Mouse (Mus musculus): ENCODE results near the gene Krt26. TPM values are rescaled to one million over a fixed set of nuclear protein-coding genes. Genes with fewer than 3 reads are reported as not detected.

The Krt26 gene
- total and polyA plus RNA-seq, 2 experiments from 2014 or later, result 0.12 to 0.14 TPM

DNA sequence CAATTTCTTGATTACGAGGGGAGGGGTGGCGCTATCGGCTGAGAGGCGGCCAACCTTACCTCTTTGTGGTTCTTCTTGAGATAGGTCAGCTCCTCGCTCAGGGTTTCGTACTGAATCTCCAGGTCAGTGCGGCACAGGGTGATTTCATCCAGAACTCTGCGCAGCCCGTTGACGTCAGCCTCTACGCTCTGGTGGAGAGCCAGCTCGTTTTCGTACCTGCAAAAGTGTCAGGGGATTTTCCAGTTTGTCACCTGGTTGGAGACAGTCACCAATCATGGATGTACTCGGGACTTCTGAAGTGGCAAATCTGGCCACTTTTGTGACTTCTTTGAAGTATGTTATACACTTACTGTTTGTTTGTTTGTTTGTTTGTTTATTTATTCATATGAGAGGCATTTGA lies 16.7 kb downstream of the Krt26 start:
- DNase-seq, result no peak
- Histone ChIP-seq H3K27me3 (ENCODE audit: insufficient read depth, low read length) (no peaks in the 10 kb centered on the region), H3K9ac (no peak overlapping the region), H3K9me3 (ENCODE audit: low read length) (no peaks in the 10 kb centered on the region), H3K4me3 (ENCODE audit: low read depth, low read length) (no peak overlapping the region), H3K4me1 (ENCODE audit: insufficient read depth) (no peaks in the 10 kb centered on the region), H3K4me2 (ENCODE audit: low read depth) (no peak overlapping the region), H3K36me3 (ENCODE audit: insufficient read depth) (no peaks in the 10 kb centered on the region), H3K27ac (ENCODE audit: low read depth, low read length) (no peak overlapping the region)
- no peak for ATAC-seq
- 90% methylated on average over 14 of the region's 14 CpGs for WGBS
- TF ChIP-seq CTCF (IDR thresholded peaks at IDR 0.05; ENCODE audit: low read depth), result no peak

- 71% methylated on average over 9 of the region's 9 CpGs for WGBS
- no peak overlapping the region for H3K4me3 ChIP-seq (ENCODE audit: low read depth, low read length)
- no peak for ATAC-seq
- H3K9me3 ChIP-seq (ENCODE audit: low read length), result no peaks in the 10 kb centered on the region
- H3K4me2 ChIP-seq (ENCODE audit: low read depth), result no peak overlapping the region
- no peak overlapping the region for H3K9ac ChIP-seq
- H3K27me3 ChIP-seq (ENCODE audit: insufficient read depth, low read length), result no peaks in the 10 kb centered on the region
- no peak for DNase-seq
- no peaks in the 10 kb centered on the region for H3K36me3 ChIP-seq (ENCODE audit: insufficient read depth)
- no peak overlapping the region for H3K27ac ChIP-seq (ENCODE audit: low read depth, low read length)
- no peaks in the 10 kb centered on the region for H3K4me1 ChIP-seq (ENCODE audit: insufficient read depth)
- TF ChIP-seq CTCF (IDR thresholded peaks at IDR 0.05; ENCODE audit: low read depth), result no peak
Observed at GRCm38 (mm10) chr11:99319127-99319526, 18.6 kb downstream of the Krt26 start.

GRCm38 (mm10) chr11:99316543-99316942 lies 21.2 kb downstream of the Krt26 start:
- no peak overlapping the region for H3K27ac ChIP-seq (ENCODE audit: low read depth, low read length)
- H3K4me1 ChIP-seq (ENCODE audit: insufficient read depth), result no peaks in the 10 kb centered on the region
- no peaks in the 10 kb centered on the region for H3K27me3 ChIP-seq (ENCODE audit: insufficient read depth, low read length)
- H3K4me3 ChIP-seq (ENCODE audit: low read depth, low read length), result no peak overlapping the region
- no peak overlapping the region for H3K4me2 ChIP-seq (ENCODE audit: low read depth)
- WGBS, result 63% methylated on average over 8 of the region's 8 CpGs
- ATAC-seq (no peak), DNase-seq (no peak)
- no peak overlapping the region for H3K9ac ChIP-seq
- no peak for TF ChIP-seq CTCF (IDR thresholded peaks at IDR 0.05; ENCODE audit: low read depth)
- no peaks in the 10 kb centered on the region for H3K9me3 ChIP-seq (ENCODE audit: low read length)
- H3K36me3 ChIP-seq (ENCODE audit: insufficient read depth), result no peaks in the 10 kb centered on the region

GRCm38 (mm10) chr11:99314594-99314993 lies 23.2 kb downstream of the Krt26 start:
- no peak for ATAC-seq
- no peaks in the 10 kb centered on the region for H3K9me3 ChIP-seq (ENCODE audit: low read length)
- H3K27ac ChIP-seq (ENCODE audit: low read depth, low read length), result no peak overlapping the region
- H3K4me3 ChIP-seq (ENCODE audit: low read depth, low read length), result no peak overlapping the region
- 90% methylated on average over 2 of the region's 2 CpGs for WGBS
- no peaks in the 10 kb centered on the region for H3K27me3 ChIP-seq (ENCODE audit: insufficient read depth, low read length)
- no peak overlapping the region for H3K4me2 ChIP-seq (ENCODE audit: low read depth)
- no peak for DNase-seq
- H3K9ac ChIP-seq, result no peak overlapping the region
- H3K4me1 ChIP-seq (ENCODE audit: insufficient read depth), result no peaks in the 10 kb centered on the region
- no peak for TF ChIP-seq CTCF (IDR thresholded peaks at IDR 0.05; ENCODE audit: low read depth)
- H3K36me3 ChIP-seq (ENCODE audit: insufficient read depth), result no peaks in the 10 kb centered on the region

- peak; percentile 63 for DNase-seq
- no peaks in the 10 kb centered on the region for H3K9me3 ChIP-seq (ENCODE audit: low read length)
- H3K27ac ChIP-seq (ENCODE audit: low read depth, low read length), result no peak overlapping the region
- H3K27me3 ChIP-seq (ENCODE audit: insufficient read depth, low read length), result no peaks in the 10 kb centered on the region
- no peak overlapping the region for H3K9ac ChIP-seq
- WGBS, result 92% methylated on average over 1 of the region's 1 CpGs
- H3K36me3 ChIP-seq (ENCODE audit: insufficient read depth), result no peaks in the 10 kb centered on the region
- H3K4me3 ChIP-seq (ENCODE audit: low read depth, low read length), result no peak overlapping the region
- H3K4me1 ChIP-seq (ENCODE audit: insufficient read depth), result no peaks in the 10 kb centered on the region
- TF ChIP-seq CTCF (IDR thresholded peaks at IDR 0.05; ENCODE audit: low read depth), result peak; percentile 61
- H3K4me2 ChIP-seq (ENCODE audit: low read depth), result no peak overlapping the region
- no peak for ATAC-seq
Observed at GRCm38 (mm10) chr11:99310882-99311281, 26.9 kb downstream of the Krt26 start.

GRCm38 (mm10) chr11:99307579-99307978 lies 30.2 kb downstream of the Krt26 start:
- Histone ChIP-seq H3K9ac (no peak overlapping the region), H3K27ac (ENCODE audit: low read depth, low read length) (no peak overlapping the region), H3K9me3 (ENCODE audit: low read length) (no peaks in the 10 kb centered on the region), H3K4me1 (ENCODE audit: insufficient read depth) (no peaks in the 10 kb centered on the region), H3K27me3 (ENCODE audit: insufficient read depth, low read length) (no peaks in the 10 kb centered on the region), H3K4me2 (ENCODE audit: low read depth) (no peak overlapping the region), H3K4me3 (ENCODE audit: low read depth, low read length) (no peak overlapping the region), H3K36me3 (ENCODE audit: insufficient read depth) (no peaks in the 10 kb centered on the region)
- TF ChIP-seq CTCF (IDR thresholded peaks at IDR 0.05; ENCODE audit: low read depth), result peak; percentile 75
- 37% methylated on average over 2 of the region's 2 CpGs for WGBS
- DNase-seq (peak; percentile 78), ATAC-seq (peak; percentile 56)

DNA sequence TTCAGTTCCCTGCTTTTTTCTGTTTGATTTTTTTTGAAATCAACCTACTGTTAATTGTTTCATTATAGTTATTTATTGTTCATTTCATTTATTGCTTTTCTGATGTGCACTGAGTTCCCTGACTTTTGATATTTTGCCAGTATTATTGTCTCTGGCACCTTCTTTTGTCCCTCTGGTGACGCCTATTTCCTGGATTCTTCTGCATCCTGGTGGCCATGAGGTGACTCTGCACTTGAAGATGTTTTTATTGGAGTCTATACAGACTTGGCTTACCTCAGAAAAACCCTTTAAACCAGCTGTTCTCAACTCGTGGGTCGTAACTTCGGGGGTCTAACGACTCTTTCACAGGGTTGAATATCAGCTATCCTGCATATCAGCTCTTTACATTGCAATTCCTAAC lies 42.7 kb downstream of the Krt26 start:
- no peak overlapping the region for H3K4me2 ChIP-seq (ENCODE audit: low read depth)
- H3K9ac ChIP-seq, result no peak overlapping the region
- DNase-seq (peak; percentile 33), ATAC-seq (peak; percentile 61; the same call in 1 of the 2 replicates)
- H3K4me3 ChIP-seq (ENCODE audit: low read depth, low read length), result no peak overlapping the region
- no peaks in the 10 kb centered on the region for H3K27me3 ChIP-seq (ENCODE audit: insufficient read depth, low read length)
- H3K27ac ChIP-seq (ENCODE audit: low read depth, low read length), result no peak overlapping the region
- H3K4me1 ChIP-seq (ENCODE audit: insufficient read depth), result no peaks in the 10 kb centered on the region
- WGBS, result 58% methylated on average over 5 of the region's 5 CpGs
- H3K36me3 ChIP-seq (ENCODE audit: insufficient read depth), result no peaks in the 10 kb centered on the region
- peak; percentile 60 for TF ChIP-seq CTCF (IDR thresholded peaks at IDR 0.05; ENCODE audit: low read depth)
- H3K9me3 ChIP-seq (ENCODE audit: low read length), result no peaks in the 10 kb centered on the region

DNA sequence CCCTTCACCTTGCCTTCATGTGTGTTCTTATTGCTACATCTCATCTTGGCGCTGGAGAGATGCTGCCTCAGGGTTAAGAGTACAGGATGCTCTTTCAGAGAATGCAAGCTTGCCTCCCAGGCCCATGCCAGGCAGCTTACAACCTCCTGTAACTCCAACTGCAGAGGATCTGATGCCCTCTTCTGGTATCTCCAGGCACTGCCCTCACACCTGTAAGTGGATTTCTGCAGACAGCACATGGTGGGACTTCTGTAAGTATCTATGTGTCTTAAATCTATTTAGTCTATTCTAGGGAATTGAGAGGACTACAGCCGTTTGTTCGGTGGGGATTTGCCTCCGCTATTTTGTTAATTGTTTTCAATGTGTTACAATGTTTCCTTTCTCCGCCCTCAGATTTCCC lies 44.9 kb downstream of the Krt26 start:
- no peak overlapping the region for H3K9ac ChIP-seq
- 60% methylated on average over 5 of the region's 5 CpGs for WGBS
- H3K27ac ChIP-seq (ENCODE audit: low read depth, low read length), result no peak overlapping the region
- TF ChIP-seq CTCF (IDR thresholded peaks at IDR 0.05; ENCODE audit: low read depth), result peak; percentile 73
- H3K4me2 ChIP-seq (ENCODE audit: low read depth), result no peak overlapping the region
- no peak for ATAC-seq
- no peaks in the 10 kb centered on the region for H3K36me3 ChIP-seq (ENCODE audit: insufficient read depth)
- H3K4me3 ChIP-seq (ENCODE audit: low read depth, low read length), result no peak overlapping the region
- peak; percentile 51 for DNase-seq
- no peaks in the 10 kb centered on the region for H3K9me3 ChIP-seq (ENCODE audit: low read length)
- no peaks in the 10 kb centered on the region for H3K27me3 ChIP-seq (ENCODE audit: insufficient read depth, low read length)
- no peaks in the 10 kb centered on the region for H3K4me1 ChIP-seq (ENCODE audit: insufficient read depth)

Data from forebrain, postnatal 0 days (tissue).